Mouse (Mus musculus): Measurements from ENCODE around the gene Bmp6. TPM values are rescaled to one million over a fixed set of nuclear protein-coding genes. Genes with fewer than 3 reads are reported as not detected.

Gene Bmp6
- total and polyA plus RNA-seq, 3 experiments, result 0.05 TPM; not detected in 2

DNA sequence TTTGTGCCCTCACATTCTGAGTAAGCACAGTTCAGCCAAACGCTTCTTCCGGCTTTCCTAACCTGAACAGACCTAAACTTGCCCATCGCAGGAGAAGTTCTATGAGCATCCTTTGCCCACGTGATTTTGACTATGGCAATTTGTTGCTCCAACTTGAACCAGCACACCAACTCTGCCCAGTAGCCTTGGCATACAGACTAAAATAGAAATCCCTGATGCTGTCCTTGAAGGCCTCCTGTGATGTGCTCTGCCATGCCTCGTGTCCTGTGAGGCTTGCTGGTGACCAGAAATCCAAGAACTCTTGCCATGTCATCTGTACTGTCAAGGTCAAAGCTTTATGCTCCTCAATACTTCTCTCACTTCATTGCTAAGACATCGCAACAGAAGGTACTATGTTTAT, 184.7 kb downstream of the Bmp6 start:
- Histone ChIP-seq H3K36me3 (replicated peaks) (peaks cover 16% of the 10 kb centered on the region), H3K4me3 (ENCODE audit: low read depth, low read length) (no peak overlapping the region), H3K9me3 (replicated peaks) (no peaks in the 10 kb centered on the region), H3K27me3 (ENCODE audit: insufficient read depth, low read length) (peaks cover 39% of the 10 kb centered on the region), H3K4me1 (ENCODE audit: insufficient read depth, low read depth, low read length) (peaks cover 25% of the 10 kb centered on the region)
- no peak for ATAC-seq (ENCODE audit: extremely low read depth, insufficient number of reproducible peaks, low FRiP score, poor library complexity, severe bottlenecking)
- no peak for TF ChIP-seq POLR2AphosphoS5 (IDR thresholded peaks at IDR 0.05; ENCODE audit: insufficient replicate concordance, low read depth, low read length)
- TF ChIP-seq GATA2 (IDR thresholded peaks at IDR 0.05; ENCODE audit: borderline replicate concordance, low read depth, low read length), result no peak
- TF ChIP-seq GATA1 (IDR thresholded peaks at IDR 0.05; ENCODE audit: borderline replicate concordance, low read length), result no peak
- TF ChIP-seq CTCF (IDR thresholded peaks at IDR 0.05; ENCODE audit: low read depth, low read length), result no peak
- no peak for TF ChIP-seq TAL1 (conservative IDR thresholded peaks at IDR 0.05; ENCODE audit: low read depth, low read length)
- DNase-seq (ENCODE audit: low spot score), result no peak

GRCm38 (mm10) chr13:38531498-38531897, 186.6 kb downstream of the Bmp6 start:
- TF ChIP-seq CTCF (IDR thresholded peaks at IDR 0.05; ENCODE audit: low read depth, low read length) (no peak), TAL1 (conservative IDR thresholded peaks at IDR 0.05; ENCODE audit: low read depth, low read length) (no peak), GATA2 (IDR thresholded peaks at IDR 0.05; ENCODE audit: borderline replicate concordance, low read depth, low read length) (no peak)
- peaks cover 19% of the 10 kb centered on the region for H3K4me1 ChIP-seq (ENCODE audit: insufficient read depth, low read depth, low read length)
- no peak overlapping the region for H3K4me3 ChIP-seq (ENCODE audit: low read depth, low read length)
- H3K27me3 ChIP-seq (ENCODE audit: insufficient read depth, low read length), result peaks cover 44% of the 10 kb centered on the region
- no peaks in the 10 kb centered on the region for H3K9me3 ChIP-seq (replicated peaks)
- H3K36me3 ChIP-seq (replicated peaks), result no peaks in the 10 kb centered on the region
- ATAC-seq (ENCODE audit: extremely low read depth, insufficient number of reproducible peaks, low FRiP score, poor library complexity, severe bottlenecking) (no peak), DNase-seq (ENCODE audit: low spot score) (no peak)

- DNase-seq (ENCODE audit: low spot score) (no peak), ATAC-seq (ENCODE audit: extremely low read depth, insufficient number of reproducible peaks, low FRiP score, poor library complexity, severe bottlenecking) (no peak)
- Histone ChIP-seq H3K36me3 (replicated peaks) (no peaks in the 10 kb centered on the region), H3K4me1 (ENCODE audit: insufficient read depth, low read depth, low read length) (peaks cover 6% of the 10 kb centered on the region), H3K9me3 (replicated peaks) (no peaks in the 10 kb centered on the region), H3K27me3 (ENCODE audit: insufficient read depth, low read length) (peaks cover 51% of the 10 kb centered on the region), H3K4me3 (ENCODE audit: low read depth, low read length) (no peak overlapping the region)
- TF ChIP-seq TAL1 (conservative IDR thresholded peaks at IDR 0.05; ENCODE audit: low read depth, low read length) (no peak), CTCF (IDR thresholded peaks at IDR 0.05; ENCODE audit: low read depth, low read length) (no peak), POLR2AphosphoS5 (IDR thresholded peaks at IDR 0.05; ENCODE audit: insufficient replicate concordance, low read depth, low read length) (no peak), GATA2 (IDR thresholded peaks at IDR 0.05; ENCODE audit: borderline replicate concordance, low read depth, low read length) (no peak), GATA1 (IDR thresholded peaks at IDR 0.05; ENCODE audit: borderline replicate concordance, low read length) (no peak)
These were observed 188.6 kb downstream of the Bmp6 start for GRCm38 (mm10) chr13:38533461-38533860.

DNA sequence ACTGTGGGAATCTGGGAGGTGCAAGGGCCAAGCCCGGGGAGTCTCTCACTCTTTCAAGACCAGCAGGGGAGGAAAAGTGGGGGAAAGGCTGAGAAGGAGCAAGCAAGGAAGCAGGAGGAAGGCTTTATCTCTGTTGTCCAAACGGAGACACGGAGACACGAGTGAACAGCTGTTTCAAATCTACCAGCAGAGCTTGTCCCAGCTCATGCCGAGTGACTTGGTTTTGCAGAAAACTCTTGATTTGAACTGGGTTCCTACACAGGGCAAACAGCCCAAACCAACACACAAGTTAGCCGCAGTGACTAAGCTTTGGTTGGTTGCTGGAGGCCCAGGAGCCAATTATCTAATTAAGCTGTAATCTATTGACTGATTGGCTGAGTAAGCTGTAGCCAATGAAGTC, 189.1 kb downstream of the Bmp6 start:
- TF ChIP-seq CTCF (IDR thresholded peaks at IDR 0.05; ENCODE audit: low read depth, low read length) (no peak), GATA2 (IDR thresholded peaks at IDR 0.05; ENCODE audit: borderline replicate concordance, low read depth, low read length) (no peak), POLR2AphosphoS5 (IDR thresholded peaks at IDR 0.05; ENCODE audit: insufficient replicate concordance, low read depth, low read length) (no peak), TAL1 (conservative IDR thresholded peaks at IDR 0.05; ENCODE audit: low read depth, low read length) (no peak), GATA1 (IDR thresholded peaks at IDR 0.05; ENCODE audit: borderline replicate concordance, low read length) (no peak)
- Histone ChIP-seq H3K4me3 (ENCODE audit: low read depth, low read length) (no peak overlapping the region), H3K27me3 (ENCODE audit: insufficient read depth, low read length) (peaks cover 47% of the 10 kb centered on the region), H3K4me1 (ENCODE audit: insufficient read depth, low read depth, low read length) (peaks cover under 1% of the 10 kb centered on the region; the same call in 1 of the 2 replicates), H3K36me3 (replicated peaks) (no peaks in the 10 kb centered on the region), H3K9me3 (replicated peaks) (no peaks in the 10 kb centered on the region)
- DNase-seq (ENCODE audit: low spot score), result no peak
- ATAC-seq (ENCODE audit: extremely low read depth, insufficient number of reproducible peaks, low FRiP score, poor library complexity, severe bottlenecking), result no peak

DNA sequence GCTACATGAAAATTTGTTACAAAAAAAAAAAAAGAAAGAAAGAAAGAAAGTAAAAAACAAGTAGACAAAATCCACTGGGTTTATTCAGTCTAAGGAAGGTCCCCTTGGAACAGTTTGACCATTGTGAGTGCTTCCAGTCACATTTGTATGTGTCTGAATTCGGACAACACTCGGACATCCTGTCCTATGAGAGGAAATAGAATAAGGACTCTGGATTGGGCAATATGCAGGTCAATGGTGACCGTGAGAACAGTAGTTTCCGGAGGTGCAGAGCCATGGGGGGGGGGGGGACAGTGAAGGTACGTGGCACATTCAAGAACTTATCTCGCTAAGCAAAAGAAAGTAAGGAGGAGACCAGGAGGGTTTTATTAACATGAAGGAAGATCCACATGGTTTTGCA, 189.8 kb downstream of the Bmp6 start:
- Histone ChIP-seq H3K4me1 (ENCODE audit: insufficient read depth, low read depth, low read length) (no peaks in the 10 kb centered on the region), H3K36me3 (replicated peaks) (no peaks in the 10 kb centered on the region), H3K27me3 (ENCODE audit: insufficient read depth, low read length) (peaks cover 48% of the 10 kb centered on the region), H3K4me3 (ENCODE audit: low read depth, low read length) (no peak overlapping the region), H3K9me3 (replicated peaks) (no peaks in the 10 kb centered on the region)
- no peak for ATAC-seq (ENCODE audit: extremely low read depth, insufficient number of reproducible peaks, low FRiP score, poor library complexity, severe bottlenecking)
- TF ChIP-seq TAL1 (conservative IDR thresholded peaks at IDR 0.05; ENCODE audit: low read depth, low read length) (no peak), POLR2AphosphoS5 (IDR thresholded peaks at IDR 0.05; ENCODE audit: insufficient replicate concordance, low read depth, low read length) (no peak)
- DNase-seq (ENCODE audit: low spot score), result no peak

DNA sequence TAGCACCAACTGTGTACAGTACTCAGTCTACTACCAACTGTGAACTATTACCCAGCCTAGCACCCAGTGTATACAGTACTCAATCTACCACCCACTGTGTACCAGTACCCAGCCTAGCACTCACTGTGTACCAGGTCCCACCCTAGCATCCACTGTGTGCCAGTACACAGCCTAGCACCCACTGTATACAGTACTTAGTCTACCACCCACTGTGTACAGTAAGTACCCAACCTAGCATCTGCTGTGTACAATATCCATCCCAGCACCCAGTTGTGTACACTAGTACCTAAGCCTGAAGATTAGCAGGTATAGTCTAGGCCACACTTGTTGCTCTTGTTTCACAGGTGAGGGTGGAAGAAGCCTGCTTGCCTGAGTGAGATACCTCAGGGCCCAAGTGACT, 192.6 kb downstream of the Bmp6 start:
- Histone ChIP-seq H3K4me3 (ENCODE audit: low read depth, low read length) (no peak overlapping the region), H3K4me1 (ENCODE audit: insufficient read depth, low read depth, low read length) (no peaks in the 10 kb centered on the region), H3K9me3 (replicated peaks) (no peaks in the 10 kb centered on the region), H3K27me3 (ENCODE audit: insufficient read depth, low read length) (peaks cover 32% of the 10 kb centered on the region), H3K36me3 (replicated peaks) (no peaks in the 10 kb centered on the region)
- ATAC-seq (ENCODE audit: extremely low read depth, insufficient number of reproducible peaks, low FRiP score, poor library complexity, severe bottlenecking) (no peak), DNase-seq (ENCODE audit: low spot score) (no peak)
- TF ChIP-seq TAL1 (conservative IDR thresholded peaks at IDR 0.05; ENCODE audit: low read depth, low read length) (no peak), GATA1 (IDR thresholded peaks at IDR 0.05; ENCODE audit: borderline replicate concordance, low read length) (no peak), CTCF (IDR thresholded peaks at IDR 0.05; ENCODE audit: low read depth, low read length) (no peak)

Data from G1E (cell line).